Mouse (Mus musculus): ENCODE measurements around the gene Tmem131l. TPM values are rescaled to one million over a fixed set of nuclear protein-coding genes. Genes with fewer than 3 reads are reported as not detected.

Gene Tmem131l
- total RNA-seq, 1 experiment = 31.5 TPM

DNA sequence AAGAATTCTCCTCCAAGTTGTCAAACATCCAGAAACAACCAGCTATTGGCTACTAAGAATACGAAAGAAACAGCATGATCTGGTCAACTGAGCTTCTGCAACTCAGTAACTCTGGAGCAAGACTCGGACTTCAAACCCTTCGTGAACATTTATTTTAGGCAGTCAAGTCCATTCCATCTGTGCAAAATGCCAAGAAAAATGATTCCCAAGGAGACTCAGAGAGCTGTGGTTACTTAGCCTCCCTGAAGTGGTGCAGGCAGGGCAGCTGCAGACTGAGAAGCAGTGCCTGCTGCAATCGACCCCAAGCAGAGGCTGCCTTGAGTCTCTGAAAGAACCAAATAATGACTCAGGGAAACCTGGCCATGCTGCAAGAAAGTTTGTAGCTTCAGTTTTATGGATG is 98.1 kb downstream of the Tmem131l start:
- H3K27ac ChIP-seq (ENCODE audit: insufficient read depth, low read depth, low read length, poor library complexity, severe bottlenecking) = no peak overlapping the region
- DNase-seq (ENCODE audit: low read depth, low spot score) = no peak
- no peaks in the 10 kb centered on the region for H3K9me3 ChIP-seq (ENCODE audit: control insufficient read depth, insufficient read depth, low read depth, low read length)
- TF ChIP-seq ZC3H11A (IDR thresholded peaks at IDR 0.05; ENCODE audit: borderline replicate concordance, low read depth, low read length) (no peak), CHD2 (IDR thresholded peaks at IDR 0.05; ENCODE audit: low read depth, low read length) (no peak), ZNF384 (IDR thresholded peaks at IDR 0.05; ENCODE audit: low read depth, low read length) (no peak), HCFC1 (IDR thresholded peaks at IDR 0.05; ENCODE audit: borderline replicate concordance, insufficient read depth, low read length) (no peak), MAFK (IDR thresholded peaks at IDR 0.05; ENCODE audit: insufficient read depth, low read depth, low read length) (no peak)
- in situ Hi-C loops (cut with MboI; ENCODE audit: low sequenced_read_pairs in 2 of 2, unreplicated experiment in 2 of 2) = no loop called here
- peaks cover 10% of the 10 kb centered on the region; the same call in 1 of the 2 replicates for H3K36me3 ChIP-seq (ENCODE audit: control insufficient read depth, insufficient read depth, low read length, poor library complexity, severe bottlenecking)
- H3K9ac ChIP-seq (ENCODE audit: insufficient read depth, low read depth, low read length, poor library complexity, severe bottlenecking) = no peak overlapping the region
- H3K4me3 ChIP-seq (ENCODE audit: insufficient read depth in 1 of 2, low read depth in 1 of 2, low read length in 2 of 2, poor library complexity in 1 of 2, severe bottlenecking in 1 of 2) = no peak overlapping the region
- peaks cover 3 to 17% of the 10 kb centered on the region in 2 experiments; a peak in 2 of 4 replicates for H3K4me1 ChIP-seq (ENCODE audit: control insufficient read depth in 2 of 2, insufficient read depth in 2 of 2, low read length in 2 of 2, poor library complexity in 1 of 2)

DNA sequence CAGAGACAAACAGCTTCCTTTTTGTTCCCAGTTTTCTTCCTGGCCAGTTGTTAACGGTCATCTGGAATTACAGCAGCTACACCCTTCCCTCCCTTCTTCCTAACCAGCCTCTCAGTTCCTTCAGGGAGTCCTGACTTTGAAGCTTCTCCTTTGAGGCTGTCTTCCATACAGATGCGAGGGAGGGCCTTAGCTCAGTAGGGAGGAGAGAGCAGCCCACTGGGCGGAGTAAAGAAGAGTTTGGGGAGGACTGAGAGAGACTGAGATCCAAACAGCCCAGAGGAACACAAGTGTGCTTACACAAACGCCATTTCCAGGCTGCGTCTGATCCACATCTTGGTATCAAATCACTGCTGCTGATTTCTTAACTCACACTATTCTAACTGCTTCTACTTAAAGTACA is 101.1 kb downstream of the Tmem131l start:
- peak; percentile 40 for DNase-seq (ENCODE audit: low read depth, low spot score)
- Histone ChIP-seq H3K4me1 (ENCODE audit: control insufficient read depth in 2 of 2, insufficient read depth in 2 of 2, low read length in 2 of 2, poor library complexity in 1 of 2) (peaks cover 0 to 9% of the 10 kb centered on the region in 2 experiments; a peak in 1 of 4 replicates), H3K36me3 (ENCODE audit: control insufficient read depth, insufficient read depth, low read length, poor library complexity, severe bottlenecking) (peaks cover 16% of the 10 kb centered on the region; the same call in 1 of the 2 replicates), H3K9me3 (ENCODE audit: control insufficient read depth, insufficient read depth, low read depth, low read length) (no peaks in the 10 kb centered on the region), H3K27ac (ENCODE audit: insufficient read depth, low read depth, low read length, poor library complexity, severe bottlenecking) (no peak overlapping the region), H3K4me3 (ENCODE audit: insufficient read depth in 1 of 2, low read depth in 1 of 2, low read length in 2 of 2, poor library complexity in 1 of 2, severe bottlenecking in 1 of 2) (no peak overlapping the region), H3K9ac (ENCODE audit: insufficient read depth, low read depth, low read length, poor library complexity, severe bottlenecking) (no peak overlapping the region)
- TF ChIP-seq HCFC1 (IDR thresholded peaks at IDR 0.05; ENCODE audit: borderline replicate concordance, insufficient read depth, low read length) (no peak), CHD2 (IDR thresholded peaks at IDR 0.05; ENCODE audit: low read depth, low read length) (no peak), ZNF384 (IDR thresholded peaks at IDR 0.05; ENCODE audit: low read depth, low read length) (no peak), MAFK (IDR thresholded peaks at IDR 0.05; ENCODE audit: insufficient read depth, low read depth, low read length) (no peak), ZC3H11A (IDR thresholded peaks at IDR 0.05; ENCODE audit: borderline replicate concordance, low read depth, low read length) (no peak)
- in situ Hi-C loops (cut with MboI; ENCODE audit: low sequenced_read_pairs in 2 of 2, unreplicated experiment in 2 of 2) = no loop called here

DNA sequence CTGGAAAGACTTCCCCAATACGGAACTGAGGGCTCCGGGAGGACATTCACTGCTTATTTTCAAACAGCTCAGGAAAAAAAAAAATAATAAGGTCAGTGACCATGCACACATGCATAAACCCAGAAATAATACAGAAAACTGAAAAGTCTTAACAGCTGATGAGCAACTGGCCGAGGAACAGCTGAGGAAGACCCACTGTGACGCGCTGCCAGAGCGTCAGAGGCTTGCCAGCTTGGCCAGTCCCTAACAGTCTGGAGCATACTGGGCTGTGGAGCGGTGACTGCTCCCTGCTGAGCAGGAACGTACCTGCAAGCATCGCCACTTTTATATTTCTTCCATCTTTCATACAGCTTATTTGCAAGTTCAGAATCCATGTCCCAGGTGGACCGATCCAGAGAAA is 105.5 kb downstream of the Tmem131l start:
- H3K36me3 ChIP-seq (ENCODE audit: control insufficient read depth, insufficient read depth, low read length, poor library complexity, severe bottlenecking) = peaks cover 24% of the 10 kb centered on the region; the same call in 1 of the 2 replicates
- H3K4me3 ChIP-seq (ENCODE audit: insufficient read depth in 1 of 2, low read depth in 1 of 2, low read length in 2 of 2, poor library complexity in 1 of 2, severe bottlenecking in 1 of 2) = no peak overlapping the region
- TF ChIP-seq CHD2 (IDR thresholded peaks at IDR 0.05; ENCODE audit: low read depth, low read length) = no peak
- TF ChIP-seq MAFK (IDR thresholded peaks at IDR 0.05; ENCODE audit: insufficient read depth, low read depth, low read length) = no peak
- no peak for TF ChIP-seq ZC3H11A (IDR thresholded peaks at IDR 0.05; ENCODE audit: borderline replicate concordance, low read depth, low read length)
- no peak for TF ChIP-seq HCFC1 (IDR thresholded peaks at IDR 0.05; ENCODE audit: borderline replicate concordance, insufficient read depth, low read length)
- TF ChIP-seq ZNF384 (IDR thresholded peaks at IDR 0.05; ENCODE audit: low read depth, low read length) = no peak
- no peak overlapping the region for H3K9ac ChIP-seq (ENCODE audit: insufficient read depth, low read depth, low read length, poor library complexity, severe bottlenecking)
- peaks cover 0 to 5% of the 10 kb centered on the region in 2 experiments; a peak in 1 of 4 replicates for H3K4me1 ChIP-seq (ENCODE audit: control insufficient read depth in 2 of 2, insufficient read depth in 2 of 2, low read length in 2 of 2, poor library complexity in 1 of 2)
- in situ Hi-C loops (cut with MboI; ENCODE audit: low sequenced_read_pairs in 2 of 2, unreplicated experiment in 2 of 2) = no loop called here
- DNase-seq (ENCODE audit: low read depth, low spot score) = no peak
- no peak overlapping the region for H3K27ac ChIP-seq (ENCODE audit: insufficient read depth, low read depth, low read length, poor library complexity, severe bottlenecking)
- H3K9me3 ChIP-seq (ENCODE audit: control insufficient read depth, insufficient read depth, low read depth, low read length) = no peaks in the 10 kb centered on the region

DNA sequence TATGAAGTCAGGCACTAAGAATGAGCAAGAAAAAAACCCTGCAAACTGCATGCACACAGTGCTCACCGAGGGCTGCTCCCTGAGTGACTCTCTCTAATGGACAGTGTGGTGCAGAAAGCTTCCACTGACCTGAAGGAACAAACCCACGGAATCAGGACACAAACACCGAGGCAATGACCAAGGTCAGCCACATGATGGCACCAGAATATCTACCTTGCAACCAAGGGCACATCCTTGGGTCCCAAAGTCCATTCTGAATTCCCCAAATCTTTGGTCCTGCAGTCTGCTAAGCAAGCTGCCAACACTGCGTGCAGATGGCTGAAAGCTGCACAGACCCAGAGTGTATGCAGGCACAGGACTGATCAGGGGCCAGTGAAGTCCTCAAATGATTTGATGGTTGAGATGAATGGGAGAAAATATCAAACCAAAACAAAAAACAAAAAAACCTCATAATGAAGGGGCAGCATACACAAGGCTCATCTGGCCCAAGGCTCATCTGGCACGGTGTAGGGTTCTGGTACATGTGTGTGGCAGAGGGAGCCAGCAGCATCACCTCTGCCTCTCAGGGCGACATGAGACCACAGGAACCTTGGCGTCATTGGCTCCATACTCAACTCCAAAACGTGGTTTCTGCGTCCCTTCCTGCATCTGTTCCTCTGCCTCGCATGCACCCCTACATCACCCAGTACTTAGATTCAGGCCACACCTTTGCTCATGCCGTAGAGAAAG is 124.0 kb downstream of the Tmem131l start:
- H3K36me3 ChIP-seq (ENCODE audit: control insufficient read depth, insufficient read depth, low read length, poor library complexity, severe bottlenecking) = peaks cover 25% of the 10 kb centered on the region
- H3K9me3 ChIP-seq (ENCODE audit: control insufficient read depth, insufficient read depth, low read depth, low read length) = no peaks in the 10 kb centered on the region
- TF ChIP-seq ZC3H11A (IDR thresholded peaks at IDR 0.05; ENCODE audit: borderline replicate concordance, low read depth, low read length) (peak; percentile 86), ZNF384 (IDR thresholded peaks at IDR 0.05; ENCODE audit: low read depth, low read length) (no peak)
- H3K4me1 ChIP-seq (ENCODE audit: control insufficient read depth in 2 of 2, insufficient read depth in 2 of 2, low read length in 2 of 2, poor library complexity in 1 of 2) = no peaks in the 10 kb centered on the region
- no peak overlapping the region for H3K27ac ChIP-seq (ENCODE audit: insufficient read depth, low read depth, low read length, poor library complexity, severe bottlenecking)
- H3K9ac ChIP-seq (ENCODE audit: insufficient read depth, low read depth, low read length, poor library complexity, severe bottlenecking) = no peak overlapping the region
- H3K4me3 ChIP-seq (ENCODE audit: insufficient read depth in 1 of 2, low read depth in 1 of 2, low read length in 2 of 2, poor library complexity in 1 of 2, severe bottlenecking in 1 of 2) = no peak overlapping the region
- DNase-seq (ENCODE audit: low read depth, low spot score) = peak; percentile 31
- in situ Hi-C loops (cut with MboI; ENCODE audit: low sequenced_read_pairs in 2 of 2, unreplicated experiment in 2 of 2) = loop anchor here in 1 of 2 experiments (25.0 kb wide), 1 partner anchor 396 kb away; the partner anchor contains the start of gene Trim2

All from ES-E14 (cell line).